Mouse (Mus musculus): ENCODE data around the gene Itgb5. TPM values are rescaled to one million over a fixed set of nuclear protein-coding genes. Genes with fewer than 3 reads are reported as not detected.

Itgb5 gene
- polyA plus RNA-seq, 1 experiment, result 211 TPM

GRCm38 (mm10) chr16:33989106-33989505 is 159.6 kb downstream of the Itgb5 start:
- H3K4me3 ChIP-seq (ENCODE audit: insufficient read depth, low read length), result no peak overlapping the region
- TF ChIP-seq CTCF (IDR thresholded peaks at IDR 0.05; ENCODE audit: low read depth, low read length) (no peak), POLR2A (IDR thresholded peaks at IDR 0.05; ENCODE audit: borderline replicate concordance, low read depth, low read length) (no peak)
- H3K4me1 ChIP-seq (ENCODE audit: control insufficient read depth, insufficient read depth, low read length), result peaks cover 9% of the 10 kb centered on the region
- H3K27ac ChIP-seq (ENCODE audit: insufficient read depth, low read depth, low read length), result no peak overlapping the region

DNA sequence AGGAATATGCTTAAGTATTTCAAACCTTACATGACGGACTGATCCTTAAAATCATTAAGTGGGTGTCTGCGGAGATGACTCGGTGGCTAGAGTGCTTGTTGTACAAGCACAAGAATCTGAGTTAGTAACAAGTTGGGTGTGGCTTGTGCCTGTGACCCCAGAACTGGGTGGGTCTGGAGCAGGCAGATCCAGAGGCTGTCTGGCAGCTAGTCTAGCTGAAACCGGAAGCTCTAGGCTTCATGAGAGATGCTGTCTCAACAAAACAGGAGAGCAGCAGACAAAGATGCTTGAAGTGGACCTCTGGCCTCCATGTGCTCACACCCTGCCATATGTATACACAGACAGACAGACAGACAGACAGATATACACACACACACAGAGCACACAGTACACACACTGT is 161.2 kb downstream of the Itgb5 start:
- no peak for TF ChIP-seq CTCF (IDR thresholded peaks at IDR 0.05; ENCODE audit: low read depth, low read length)
- TF ChIP-seq POLR2A (IDR thresholded peaks at IDR 0.05; ENCODE audit: borderline replicate concordance, low read depth, low read length), result no peak
- Histone ChIP-seq H3K4me1 (ENCODE audit: control insufficient read depth, insufficient read depth, low read length) (peaks cover 2% of the 10 kb centered on the region), H3K4me3 (ENCODE audit: insufficient read depth, low read length) (no peak overlapping the region), H3K27ac (ENCODE audit: insufficient read depth, low read depth, low read length) (no peak overlapping the region)

- Histone ChIP-seq H3K27ac (ENCODE audit: insufficient read depth, low read depth, low read length) (no peak overlapping the region), H3K4me3 (ENCODE audit: insufficient read depth, low read length) (no peak overlapping the region), H3K4me1 (ENCODE audit: control insufficient read depth, insufficient read depth, low read length) (no peaks in the 10 kb centered on the region)
- no peak for TF ChIP-seq POLR2A (IDR thresholded peaks at IDR 0.05; ENCODE audit: borderline replicate concordance, low read depth, low read length)
- TF ChIP-seq CTCF (IDR thresholded peaks at IDR 0.05; ENCODE audit: low read depth, low read length), result no peak
These were observed 164.9 kb downstream of the Itgb5 start for GRCm38 (mm10) chr16:33994321-33994720.

DNA sequence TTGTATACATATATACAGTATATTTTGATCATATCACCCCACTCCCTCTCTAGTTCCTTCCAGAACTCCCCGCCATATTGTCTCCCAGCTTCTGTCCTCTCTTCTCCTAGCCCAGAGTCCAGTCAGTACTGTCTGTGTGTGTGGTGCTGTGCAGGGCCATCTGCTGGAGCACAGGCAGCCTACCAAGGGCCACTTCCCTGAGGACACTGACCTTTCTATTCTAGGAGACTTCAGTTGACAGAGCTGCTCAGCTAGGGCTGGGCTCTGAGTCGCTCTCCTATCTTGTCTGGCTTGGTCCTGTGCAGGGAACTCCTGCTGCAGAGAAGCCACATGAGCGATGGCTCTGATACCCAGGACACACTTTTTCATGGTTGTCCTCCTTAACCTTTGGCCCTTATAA is 166.0 kb downstream of the Itgb5 start:
- TF ChIP-seq CTCF (IDR thresholded peaks at IDR 0.05; ENCODE audit: low read depth, low read length) (no peak), POLR2A (IDR thresholded peaks at IDR 0.05; ENCODE audit: borderline replicate concordance, low read depth, low read length) (no peak)
- H3K27ac ChIP-seq (ENCODE audit: insufficient read depth, low read depth, low read length), result no peak overlapping the region
- no peak overlapping the region for H3K4me3 ChIP-seq (ENCODE audit: insufficient read depth, low read length)
- H3K4me1 ChIP-seq (ENCODE audit: control insufficient read depth, insufficient read depth, low read length), result no peaks in the 10 kb centered on the region

DNA sequence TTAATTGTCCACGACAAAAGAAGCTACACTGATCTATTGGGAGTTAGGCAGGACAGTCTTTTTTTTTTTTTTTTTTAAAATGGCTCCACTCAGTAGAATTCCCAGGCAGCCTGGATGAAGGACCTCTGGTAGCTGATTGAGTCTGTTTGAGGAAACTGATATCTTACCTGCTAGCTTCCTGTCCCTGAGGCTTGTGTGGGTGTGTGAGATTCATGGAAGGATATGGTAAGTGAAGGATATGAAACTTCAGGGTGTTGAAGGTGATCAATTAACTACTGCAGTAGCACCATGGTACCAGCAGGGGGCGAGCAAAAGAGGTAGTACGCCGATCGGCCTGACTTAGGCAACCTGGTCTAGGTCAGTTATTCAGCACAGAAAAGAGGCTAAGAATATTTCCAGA is 166.6 kb downstream of the Itgb5 start:
- peaks cover 3% of the 10 kb centered on the region; the same call in 1 of the 2 replicates for H3K4me1 ChIP-seq (ENCODE audit: control insufficient read depth, insufficient read depth, low read length)
- TF ChIP-seq POLR2A (IDR thresholded peaks at IDR 0.05; ENCODE audit: borderline replicate concordance, low read depth, low read length) (no peak), CTCF (IDR thresholded peaks at IDR 0.05; ENCODE audit: low read depth, low read length) (peak; percentile 60)
- H3K27ac ChIP-seq (ENCODE audit: insufficient read depth, low read depth, low read length), result no peak overlapping the region
- H3K4me3 ChIP-seq (ENCODE audit: insufficient read depth, low read length), result no peak overlapping the region

GRCm38 (mm10) chr16:33998011-33998410 is 168.5 kb downstream of the Itgb5 start:
- peaks cover 3% of the 10 kb centered on the region; the same call in 1 of the 2 replicates for H3K4me1 ChIP-seq (ENCODE audit: control insufficient read depth, insufficient read depth, low read length)
- H3K27ac ChIP-seq (ENCODE audit: insufficient read depth, low read depth, low read length), result no peak overlapping the region
- no peak for TF ChIP-seq CTCF (IDR thresholded peaks at IDR 0.05; ENCODE audit: low read depth, low read length)
- TF ChIP-seq POLR2A (IDR thresholded peaks at IDR 0.05; ENCODE audit: borderline replicate concordance, low read depth, low read length), result no peak
- no peak overlapping the region for H3K4me3 ChIP-seq (ENCODE audit: insufficient read depth, low read length)

Other genes starting within 250 kb of the Itgb5 start
- 0.35 TPM in 2 replicates for gene Heg1, start 145.3 kb upstream of the Itgb5 start, polyA plus RNA-seq (2012; ENCODE audit: insufficient read depth, insufficient read length, missing spikeins)
- not detected in 2 replicates for gene Muc13, start 35.6 kb upstream of the Itgb5 start, polyA plus RNA-seq (2012; ENCODE audit: insufficient read depth, insufficient read length, missing spikeins)
- 9.2 and 11.6 TPM in 2 replicates for gene Umps, start 137.4 kb downstream of the Itgb5 start, polyA plus RNA-seq (2012; ENCODE audit: insufficient read depth, insufficient read length, missing spikeins)

All from bone marrow macrophage, adult 2 months (primary cell).